Mouse (Mus musculus): Measurements from ENCODE around the gene Arhgef40. TPM values are rescaled to one million over a fixed set of nuclear protein-coding genes. Genes with fewer than 3 reads are reported as not detected.
A peak's percentile ranks its signal among the peaks of the same experiment; 100 is the strongest.

The Arhgef40 gene
- polyA plus RNA-seq, 1 experiment from 2014 or later, result 36.4 TPM

DNA sequence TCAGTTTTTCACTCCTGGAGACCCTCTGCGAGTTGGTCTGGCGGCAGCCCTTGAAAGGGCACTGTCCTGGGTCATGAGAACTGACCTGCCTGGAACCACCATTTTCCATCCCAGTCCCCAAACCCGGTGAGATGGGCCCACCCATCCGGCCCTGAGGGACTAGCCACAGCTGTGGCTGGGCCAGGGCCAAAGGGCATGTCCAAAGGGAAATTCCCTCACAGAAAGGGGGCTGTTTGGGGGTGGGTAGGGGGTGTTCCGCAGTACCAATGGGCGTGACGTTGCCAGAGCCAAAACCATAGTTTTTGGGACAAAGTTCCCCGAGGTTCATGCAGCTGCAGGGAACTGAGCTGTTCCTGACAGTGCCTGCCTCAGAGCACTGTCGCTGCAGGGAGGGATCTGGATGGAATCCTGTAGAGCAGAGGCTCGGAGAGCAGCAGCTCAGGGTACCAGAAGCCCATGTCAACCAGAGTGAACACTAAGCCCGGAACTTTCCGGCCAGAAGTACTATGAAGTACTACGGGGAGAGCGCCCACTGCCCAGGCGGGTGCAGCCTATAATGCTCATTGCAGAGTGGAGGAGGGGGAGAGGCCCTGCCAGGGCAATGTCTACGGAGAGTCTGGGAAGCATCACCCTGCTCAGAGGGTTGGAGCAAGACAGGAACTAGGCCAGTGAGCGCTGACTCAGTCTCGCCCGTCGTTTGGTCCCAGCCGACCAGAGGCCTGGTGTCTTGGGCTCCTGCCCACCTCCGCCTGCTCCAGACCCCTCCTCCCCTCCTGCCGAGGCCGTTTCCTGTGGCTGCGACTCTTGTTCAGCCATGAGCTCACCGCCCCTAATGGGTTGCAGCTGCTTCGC lies 1.0 kb downstream of the Arhgef40 start:
- ATAC-seq (ENCODE audit: low FRiP score, low TSS enrichment) (peak; percentile 71), DNase-seq (ENCODE audit: low spot score) (peak; percentile 75)
- 3% methylated on average over 27 of the region's 27 CpGs for WGBS

GRCm38 (mm10) chr14:51986153-51986505 lies 1.6 kb downstream of the Arhgef40 start:
- Histone ChIP-seq H3K4me2 (replicated peaks; ENCODE audit: low read depth) (peak overlapping the region; percentile 92), H3K9ac (ENCODE audit: low read length) (peak overlapping the region; percentile 82)
- 20% methylated on average over 7 of the region's 7 CpGs for WGBS

More for the DNA sequence above, 1.0 kb downstream of the Arhgef40 start:
- Histone ChIP-seq H3K27me3 (ENCODE audit: control insufficient read depth, insufficient read depth, low read length) (no peaks in the 10 kb centered on the region), H3K9ac (ENCODE audit: low read length) (peak overlapping the region; percentile 82), H3K4me2 (replicated peaks; ENCODE audit: low read depth) (peak overlapping the region; percentile 92), H3K36me3 (ENCODE audit: control insufficient read depth, insufficient read depth, low read length) (no peaks in the 10 kb centered on the region), H3K4me3 (ENCODE audit: low read depth, low read length) (peak overlapping the region; percentile 73), H3K9me3 (ENCODE audit: control insufficient read depth, low read length) (no peaks in the 10 kb centered on the region), H3K27ac (replicated peaks) (peak overlapping the region; percentile 95), H3K4me1 (replicated peaks; ENCODE audit: control insufficient read depth, insufficient read depth) (peaks cover 2% of the 10 kb centered on the region; the same call in 1 of the 2 replicates)
- no peak for TF ChIP-seq CTCF (IDR thresholded peaks at IDR 0.05; ENCODE audit: low read depth)
- no peak for TF ChIP-seq EP300 (optimal IDR thresholded peaks at IDR 0.05)

GRCm38 (mm10) chr14:51987177-51987576 lies 2.7 kb downstream of the Arhgef40 start:
- no peak for TF ChIP-seq EP300 (optimal IDR thresholded peaks at IDR 0.05)
- TF ChIP-seq CTCF (IDR thresholded peaks at IDR 0.05; ENCODE audit: low read depth), result no peak
- DNase-seq (ENCODE audit: low spot score) (peak; percentile 77), ATAC-seq (ENCODE audit: low FRiP score, low TSS enrichment) (peak; percentile 88)
- WGBS, result 64% methylated on average over 6 of the region's 6 CpGs
- H3K9me3 ChIP-seq (ENCODE audit: control insufficient read depth, low read length), result no peaks in the 10 kb centered on the region
- H3K36me3 ChIP-seq (ENCODE audit: control insufficient read depth, insufficient read depth, low read length), result peaks cover 8% of the 10 kb centered on the region; the same call in 1 of the 2 replicates
- no peaks in the 10 kb centered on the region for H3K27me3 ChIP-seq (ENCODE audit: control insufficient read depth, insufficient read depth, low read length)
- H3K4me2 ChIP-seq (replicated peaks; ENCODE audit: low read depth), result no peak overlapping the region
- peaks cover 2% of the 10 kb centered on the region; the same call in 1 of the 2 replicates for H3K4me1 ChIP-seq (replicated peaks; ENCODE audit: control insufficient read depth, insufficient read depth)
- H3K9ac ChIP-seq (ENCODE audit: low read length), result no peak overlapping the region
- no peak overlapping the region for H3K4me3 ChIP-seq (ENCODE audit: low read depth, low read length)
- H3K27ac ChIP-seq (replicated peaks), result 0 out of 2 replicates have a peak overlapping the region, but pooled peaks have one; percentile 18

More at GRCm38 (mm10) chr14:51986153-51986505, 1.6 kb downstream of the Arhgef40 start:
- no peak for DNase-seq (ENCODE audit: low spot score)
- ATAC-seq (ENCODE audit: low FRiP score, low TSS enrichment), result no peak
- Histone ChIP-seq H3K27me3 (ENCODE audit: control insufficient read depth, insufficient read depth, low read length) (no peaks in the 10 kb centered on the region), H3K36me3 (ENCODE audit: control insufficient read depth, insufficient read depth, low read length) (peaks cover 5% of the 10 kb centered on the region; the same call in 1 of the 2 replicates), H3K4me1 (replicated peaks; ENCODE audit: control insufficient read depth, insufficient read depth) (peaks cover 2% of the 10 kb centered on the region; the same call in 1 of the 2 replicates), H3K4me3 (ENCODE audit: low read depth, low read length) (peak overlapping the region; percentile 73), H3K9me3 (ENCODE audit: control insufficient read depth, low read length) (no peaks in the 10 kb centered on the region), H3K27ac (replicated peaks) (peak overlapping the region; percentile 95)
- no peak for TF ChIP-seq EP300 (optimal IDR thresholded peaks at IDR 0.05)
- no peak for TF ChIP-seq CTCF (IDR thresholded peaks at IDR 0.05; ENCODE audit: low read depth)

GRCm38 (mm10) chr14:51988731-51989130 lies 4.2 kb downstream of the Arhgef40 start:
- 78% methylated on average over 12 of the region's 12 CpGs for WGBS
- Histone ChIP-seq H3K4me2 (replicated peaks; ENCODE audit: low read depth) (no peak overlapping the region), H3K4me3 (ENCODE audit: low read depth, low read length) (no peak overlapping the region), H3K27ac (replicated peaks) (no peak overlapping the region), H3K9me3 (ENCODE audit: control insufficient read depth, low read length) (no peaks in the 10 kb centered on the region), H3K36me3 (ENCODE audit: control insufficient read depth, insufficient read depth, low read length) (peaks cover 8% of the 10 kb centered on the region; the same call in 1 of the 2 replicates), H3K27me3 (ENCODE audit: control insufficient read depth, insufficient read depth, low read length) (no peaks in the 10 kb centered on the region), H3K9ac (ENCODE audit: low read length) (no peak overlapping the region), H3K4me1 (replicated peaks; ENCODE audit: control insufficient read depth, insufficient read depth) (peaks cover 2% of the 10 kb centered on the region; the same call in 1 of the 2 replicates)
- TF ChIP-seq CTCF (IDR thresholded peaks at IDR 0.05; ENCODE audit: low read depth), result no peak
- TF ChIP-seq EP300 (optimal IDR thresholded peaks at IDR 0.05), result no peak
- peak; percentile 16 for DNase-seq (ENCODE audit: low spot score)
- ATAC-seq (ENCODE audit: low FRiP score, low TSS enrichment), result no peak

- DNase-seq (ENCODE audit: low spot score) (peak; percentile 9), ATAC-seq (ENCODE audit: low FRiP score, low TSS enrichment) (no peak)
- Histone ChIP-seq H3K27me3 (ENCODE audit: control insufficient read depth, insufficient read depth, low read length) (no peaks in the 10 kb centered on the region), H3K4me3 (ENCODE audit: low read depth, low read length) (no peak overlapping the region), H3K9ac (ENCODE audit: low read length) (no peak overlapping the region), H3K36me3 (ENCODE audit: control insufficient read depth, insufficient read depth, low read length) (peaks cover 11% of the 10 kb centered on the region; the same call in 1 of the 2 replicates), H3K9me3 (ENCODE audit: control insufficient read depth, low read length) (no peaks in the 10 kb centered on the region), H3K4me2 (replicated peaks; ENCODE audit: low read depth) (no peak overlapping the region), H3K4me1 (replicated peaks; ENCODE audit: control insufficient read depth, insufficient read depth) (peaks cover 2% of the 10 kb centered on the region; the same call in 1 of the 2 replicates), H3K27ac (replicated peaks) (no peak overlapping the region)
- TF ChIP-seq EP300 (optimal IDR thresholded peaks at IDR 0.05), result no peak
- no peak for TF ChIP-seq CTCF (IDR thresholded peaks at IDR 0.05; ENCODE audit: low read depth)
- 71% methylated on average over 12 of the region's 12 CpGs for WGBS
These were observed 5.0 kb downstream of the Arhgef40 start for GRCm38 (mm10) chr14:51989461-51989970.

All from stomach, postnatal 0 days (tissue).